Mouse (Mus musculus): ENCODE data around the gene Prpf4.

DNA sequence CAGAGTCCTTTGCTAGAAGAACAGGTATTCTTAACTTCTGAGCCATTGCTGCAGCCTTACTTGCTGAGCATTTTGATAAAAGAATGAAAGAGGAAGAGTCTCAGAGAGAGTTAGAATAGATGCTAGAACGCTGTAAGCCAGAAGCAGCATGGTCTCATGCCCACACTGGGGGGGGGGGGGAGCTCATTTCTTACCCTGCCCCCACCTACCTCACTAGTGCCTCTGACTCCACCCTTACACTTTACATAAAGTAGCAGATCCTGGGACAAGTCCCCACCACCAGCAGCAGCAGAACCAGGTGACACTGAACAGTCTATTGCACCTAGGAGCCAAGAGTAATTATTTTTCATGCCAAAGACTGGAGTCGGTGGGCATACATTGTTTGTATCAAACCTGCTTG lies 66.5 kb downstream of the Prpf4 start:
- TF ChIP-seq CTCF (IDR thresholded peaks at IDR 0.05; ENCODE audit: control insufficient read depth, insufficient read depth, insufficient read length) (no peak), USF1 (IDR thresholded peaks at IDR 0.05; ENCODE audit: low read depth) (no peak), FOSL1 (IDR thresholded peaks at IDR 0.05; ENCODE audit: insufficient read depth, low read length, poor library complexity, severe bottlenecking) (no peak), MYOD1 (IDR thresholded peaks at IDR 0.05; ENCODE audit: control insufficient read depth, insufficient read length, low read depth) (no peak), MYOG (IDR thresholded peaks at IDR 0.05; ENCODE audit: control insufficient read depth, extremely low read depth, insufficient read length) (no peak), CEBPB (IDR thresholded peaks at IDR 0.05; ENCODE audit: low read depth) (no peak), MAX (IDR thresholded peaks at IDR 0.05) (no peak)

Data from C2C12 (cell line).